Mouse (Mus musculus) CD4-positive helper T cell, adult 2 months (primary cell): Measurements from ENCODE around the gene Gsto2.
"Not testable (repeated sequence)": the region's sequence is repeated elsewhere in the genome, so short reads cannot be mapped to it uniquely, and the experiment has no call there.

Experiments used
- DNase-seq: peaks from one replicate; pipeline ENCODE4 v3.0.0-alpha.2; 2012; ENCODE audit warnings: low read depth, missing footprints, low spot score

Gene Gsto2

GRCm38 (mm10) chr19:47865353-47865947 is at the start of gene Gsto2:
Gsto2 (plus strand) TSS chr19:47865534.
- peak; percentile 97 for DNase-seq

DNA sequence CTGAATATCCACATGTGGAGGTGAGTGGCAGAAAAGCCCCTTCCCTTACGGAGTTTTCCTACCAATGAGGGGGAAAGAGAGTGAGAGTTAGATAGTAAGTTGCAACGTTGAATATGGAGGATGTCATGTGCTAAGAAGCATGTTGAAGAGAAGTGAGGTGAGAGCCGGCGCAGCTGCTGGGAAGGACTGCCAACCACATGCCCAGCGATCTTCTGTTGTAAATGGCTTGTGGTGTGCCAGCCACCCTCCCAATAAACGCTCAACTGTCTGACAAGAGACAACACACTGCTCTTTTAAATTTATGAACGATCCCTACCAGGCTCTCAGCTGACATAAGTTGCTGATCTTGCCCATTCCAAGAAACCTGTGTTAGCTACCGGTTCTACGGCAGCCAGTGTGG is 47.6 kb upstream of the Gsto2 start:
- DNase-seq: no peak

GRCm38 (mm10) chr19:47820832-47821493 is 44.4 kb upstream of the Gsto2 start:
- DNase-seq: peak; percentile 62

GRCm38 (mm10) chr19:47821494-47821872 is 43.9 kb upstream of the Gsto2 start:
- peak; percentile 8 for DNase-seq

DNA sequence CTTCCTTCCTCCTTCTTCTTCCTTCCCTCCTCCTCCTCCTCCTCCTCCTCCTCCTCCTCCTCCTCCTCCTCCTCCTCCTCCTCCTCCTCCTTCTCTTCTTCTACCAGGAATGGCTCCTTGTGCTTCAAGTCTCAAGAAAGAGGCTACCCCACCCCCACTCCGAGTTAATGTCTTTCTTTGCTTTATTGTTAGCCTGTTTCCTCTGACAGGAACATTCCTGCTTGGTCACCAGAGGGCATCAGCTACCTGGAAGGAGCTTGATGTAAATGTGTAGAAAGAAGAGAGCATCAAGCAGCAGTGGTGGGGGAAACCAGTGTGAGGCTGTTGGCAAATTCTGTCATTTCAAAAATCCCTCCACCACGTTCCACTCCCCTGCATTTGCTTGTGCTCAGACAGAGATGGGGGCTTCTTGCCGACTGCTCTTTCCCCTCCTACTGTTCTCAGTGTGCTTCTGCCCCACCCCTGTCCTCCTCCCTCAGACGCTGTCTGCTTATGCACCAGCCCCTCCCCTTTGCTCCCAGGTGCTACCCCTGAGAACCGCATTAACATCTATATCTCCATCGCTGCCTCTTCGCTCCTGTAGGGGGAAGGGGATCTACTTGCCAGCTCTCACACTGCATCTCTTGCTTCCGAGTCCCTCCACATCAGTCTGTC is 43.1 kb upstream of the Gsto2 start:
- DNase-seq: peak; percentile 3

- DNase-seq: no peak
These were observed 41.3 kb upstream of the Gsto2 start for GRCm38 (mm10) chr19:47824026-47824425.

- no peak for DNase-seq
These were observed 35.4 kb upstream of the Gsto2 start for GRCm38 (mm10) chr19:47829913-47830450.

DNA sequence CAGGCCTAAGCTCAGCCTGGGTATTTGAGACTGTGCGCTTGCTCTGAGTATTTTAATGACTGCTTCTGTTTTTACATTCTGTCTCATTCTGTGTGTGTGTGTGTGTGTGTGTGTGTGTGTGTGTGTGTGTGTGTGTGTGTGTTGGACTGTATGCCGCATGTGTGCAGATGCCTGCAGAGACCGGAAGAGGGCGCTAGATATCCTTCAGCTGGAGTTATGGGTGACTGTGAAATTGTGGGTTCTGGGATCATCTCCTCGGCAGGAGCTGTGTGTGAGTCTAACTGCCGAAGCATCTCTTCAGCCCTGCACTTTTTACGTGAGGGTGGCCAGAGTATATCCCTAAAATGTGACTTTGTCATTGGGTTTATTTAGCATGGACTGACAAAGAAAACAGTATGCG is 34.2 kb upstream of the Gsto2 start:
- no peak for DNase-seq

DNA sequence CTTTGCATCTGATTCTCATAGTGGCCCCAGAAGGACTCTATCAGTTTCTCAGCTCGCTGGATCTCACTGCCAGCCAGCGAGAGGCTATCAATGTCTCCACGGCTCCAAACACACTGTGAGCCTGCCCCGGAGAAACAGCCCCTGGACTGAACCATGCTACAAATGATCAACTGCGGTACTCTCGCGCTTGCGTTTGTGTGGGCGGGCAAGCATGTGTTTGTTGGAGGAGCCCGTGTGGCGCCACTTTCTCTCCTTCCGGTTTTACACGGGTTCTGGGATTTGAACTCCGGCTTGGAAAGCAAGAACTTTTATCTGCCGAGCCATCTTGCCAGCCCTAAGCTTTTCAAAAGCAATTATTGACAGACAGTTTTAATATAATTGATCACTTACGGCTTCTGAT is 33.0 kb upstream of the Gsto2 start:
- DNase-seq: no peak

DNA sequence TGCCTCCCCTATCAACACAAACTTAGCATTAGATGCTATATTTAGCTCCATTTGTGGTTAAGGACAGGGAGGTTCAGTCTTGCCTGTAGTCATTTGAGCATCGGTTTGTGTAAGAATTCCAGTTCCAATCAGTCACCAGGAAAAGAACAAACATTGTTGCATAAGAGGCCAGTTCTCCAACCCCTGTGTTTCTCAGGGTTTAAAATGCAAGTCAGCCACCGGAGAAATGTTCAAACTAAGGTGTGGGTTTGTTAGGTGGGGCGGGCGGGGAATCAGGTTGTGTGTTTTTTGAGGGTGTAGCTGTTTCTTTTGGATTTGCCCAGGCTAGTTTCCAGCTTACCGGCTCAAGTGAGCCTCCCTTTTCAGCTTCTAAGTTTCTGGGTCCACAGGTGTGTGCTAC is 30.7 kb upstream of the Gsto2 start:
- DNase-seq: no peak

- no peak for DNase-seq
These were observed 29.6 kb upstream of the Gsto2 start for GRCm38 (mm10) chr19:47835776-47836175.

DNA sequence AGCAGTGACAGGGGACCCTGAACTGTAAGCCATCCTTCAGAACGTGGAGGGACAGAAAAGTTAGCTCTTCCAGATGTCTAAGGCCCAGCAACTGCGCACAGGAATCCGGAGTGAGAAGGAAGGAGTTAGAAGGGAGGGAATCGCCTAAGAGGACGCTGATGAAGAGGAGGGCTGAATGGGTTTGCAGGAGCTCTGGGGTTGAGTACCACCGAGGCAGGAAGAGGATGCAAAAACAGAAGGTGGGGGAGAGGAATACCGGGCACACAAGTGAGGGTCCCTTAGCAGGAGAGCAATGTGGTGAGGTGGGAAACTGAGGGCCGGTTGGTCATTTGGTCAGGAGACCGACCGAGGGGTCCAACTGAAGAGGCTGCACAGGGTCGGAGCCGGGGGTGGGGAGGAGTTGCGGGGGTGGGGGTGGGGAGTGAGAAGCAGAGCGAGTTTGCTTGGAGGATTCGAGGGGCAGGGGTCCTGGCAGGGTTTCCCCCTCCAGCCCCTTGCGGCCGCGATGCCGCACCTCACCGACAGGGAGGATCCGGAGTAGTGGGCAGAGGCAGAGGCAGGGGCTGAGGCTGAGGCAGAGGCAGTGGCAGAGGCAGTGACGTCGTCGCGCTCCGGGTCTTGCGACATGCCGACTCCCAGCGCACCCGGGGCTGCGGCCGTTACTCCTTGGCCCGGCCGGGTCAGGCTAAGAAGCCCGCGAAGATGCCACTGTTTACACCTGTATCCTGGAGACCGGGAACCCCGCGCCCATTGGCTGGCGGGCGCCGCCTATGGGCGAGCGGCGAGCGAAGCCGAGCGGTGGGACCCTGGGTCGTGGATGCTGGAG is 28.4 kb upstream of the Gsto2 start:
- DNase-seq: peak; percentile 73

DNA sequence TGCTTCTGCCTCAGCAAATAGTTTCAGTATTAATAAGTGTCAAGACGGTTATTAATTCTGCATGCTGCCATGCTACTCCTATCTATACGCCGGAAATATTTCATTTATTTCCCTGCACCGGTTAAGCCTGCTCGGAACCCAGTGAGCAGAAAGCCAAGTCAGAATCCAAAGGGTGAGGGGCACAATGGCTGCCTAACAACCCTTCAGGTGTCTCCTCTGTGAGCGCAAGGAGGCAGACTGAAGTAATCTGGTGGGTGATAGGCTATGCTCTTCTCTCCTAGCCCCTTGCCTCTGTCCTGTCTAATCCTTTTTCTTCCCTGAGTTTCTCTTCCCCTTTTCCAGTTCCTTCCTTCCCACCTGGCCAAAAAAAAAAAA is 27.8 kb upstream of the Gsto2 start:
- DNase-seq: no peak

- not testable (repeated sequence) for DNase-seq
These were observed 24.1 kb upstream of the Gsto2 start for GRCm38 (mm10) chr19:47841234-47841633.

- DNase-seq: no peak
These were observed 15.6 kb upstream of the Gsto2 start for GRCm38 (mm10) chr19:47849735-47850134.

DNA sequence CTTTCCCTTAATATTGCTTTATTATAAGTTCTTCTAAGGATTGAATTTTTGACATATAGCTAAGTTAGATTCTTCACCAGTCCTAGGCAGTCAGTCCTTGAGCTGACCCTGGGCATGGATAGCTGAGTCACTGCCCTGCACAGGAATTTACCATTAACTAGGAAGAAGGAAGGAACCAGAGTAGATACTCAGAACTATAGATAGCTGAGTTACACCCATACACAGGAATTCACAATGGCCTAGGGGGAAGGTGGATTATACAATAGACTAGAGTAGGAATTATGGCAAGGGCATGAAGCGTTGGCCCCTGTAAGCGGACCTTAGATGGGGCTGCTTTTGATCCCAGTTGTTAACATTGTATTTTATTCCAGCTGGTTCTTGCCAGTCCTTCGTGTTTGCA is 13.2 kb upstream of the Gsto2 start:
- DNase-seq: not testable (repeated sequence)

- no peak for DNase-seq
These were observed 12.3 kb upstream of the Gsto2 start for GRCm38 (mm10) chr19:47853053-47853452.

DNA sequence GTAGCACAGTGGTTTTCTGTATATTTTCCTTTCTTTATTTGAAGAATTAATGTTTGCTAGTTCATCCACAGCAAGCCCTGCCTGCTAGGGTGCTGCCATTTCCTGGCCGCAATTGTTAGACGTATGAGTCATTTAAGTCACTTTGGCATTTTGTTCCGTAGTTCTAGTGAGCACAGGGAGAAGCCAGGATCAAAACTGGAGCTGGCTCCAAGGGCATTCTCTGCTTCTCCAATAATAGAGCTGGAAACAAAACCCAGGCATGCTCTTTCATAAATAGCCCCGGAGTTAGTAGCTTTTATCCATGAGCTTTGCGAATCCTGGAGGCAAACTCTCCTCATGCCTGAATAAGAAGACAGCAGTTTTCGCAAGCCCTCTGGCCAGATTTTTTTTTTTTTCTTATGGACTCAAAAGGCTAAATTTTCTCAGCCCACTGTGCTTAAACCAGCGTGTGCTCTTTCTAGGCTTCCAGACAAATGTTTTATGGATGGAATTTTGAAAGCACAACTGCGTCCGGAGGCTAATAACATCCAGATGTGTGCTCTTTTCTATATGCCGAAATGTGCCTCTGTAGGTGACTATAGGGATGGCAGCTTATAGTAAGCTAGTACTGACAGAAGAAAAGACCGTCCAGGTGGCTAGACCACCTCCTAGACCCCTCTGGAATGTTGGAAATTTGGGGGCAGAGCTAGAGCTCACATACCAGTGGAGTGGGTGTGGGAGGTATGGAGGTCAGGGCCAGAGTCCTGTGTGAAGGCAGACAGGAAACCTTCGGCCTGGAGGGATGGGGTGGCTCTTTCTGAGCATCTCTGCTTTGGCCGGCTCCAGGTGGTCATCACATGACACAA is 11.2 kb upstream of the Gsto2 start:
- DNase-seq: no peak

DNA sequence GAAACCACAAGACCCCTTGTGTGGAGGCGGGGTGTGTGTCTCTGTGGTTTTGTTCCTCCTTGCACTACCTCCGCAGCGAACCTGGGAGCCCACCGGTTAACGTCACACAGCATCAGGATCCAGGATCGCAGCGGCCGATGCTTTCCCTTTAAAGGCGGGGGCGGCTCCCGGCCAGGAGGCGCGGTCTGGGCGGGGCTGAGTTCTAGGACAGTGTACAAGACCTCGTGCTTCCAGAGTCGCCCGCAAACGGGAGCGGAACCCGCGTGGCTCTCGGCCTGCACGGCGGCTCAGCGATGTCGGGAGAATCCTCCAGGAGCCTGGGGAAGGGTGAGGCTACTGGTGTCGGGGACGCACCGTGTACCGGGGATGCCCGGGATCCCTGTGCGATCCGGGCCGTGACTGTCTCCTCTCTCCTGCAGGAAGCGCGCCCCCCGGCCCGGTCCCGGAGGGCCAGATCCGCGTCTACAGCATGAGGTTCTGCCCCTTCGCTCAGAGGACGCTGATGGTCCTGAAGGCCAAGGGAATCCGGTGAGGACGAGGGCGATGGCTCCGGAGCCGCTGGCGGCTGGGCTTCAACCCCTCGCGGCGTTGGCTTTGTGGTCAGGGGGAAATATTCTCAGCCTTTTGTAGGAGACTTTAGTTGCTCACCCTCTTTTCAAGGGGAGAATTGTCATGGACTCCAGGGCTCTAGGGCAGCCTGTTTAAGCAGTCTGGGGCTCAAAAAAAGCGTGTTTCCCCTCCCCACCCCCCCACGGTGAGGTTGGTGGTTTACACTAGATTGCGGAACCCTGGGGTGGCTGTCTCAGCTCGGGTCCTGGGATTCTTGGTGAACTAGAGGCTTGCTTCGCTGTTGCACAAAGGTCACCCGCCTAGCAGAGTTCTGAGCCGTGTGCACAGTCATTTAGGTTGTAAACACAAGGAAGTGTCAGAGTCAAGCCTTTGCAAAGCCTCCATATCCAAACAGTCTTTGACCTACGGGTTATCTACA is 10.2 kb upstream of the Gsto2 start, which contains the start of gene Gsto1:
Gsto1 (plus strand) TSS at position 175 of the 988 bp plus-strand sequence.
- DNase-seq: peak; percentile 72
